Mouse (Mus musculus): ENCODE results near the gene Pds5b. TPM values are rescaled to one million over a fixed set of nuclear protein-coding genes. Genes with fewer than 3 reads are reported as not detected.

Gene Pds5b
- polyA plus RNA-seq, 1 experiment, result 63.4 TPM

DNA sequence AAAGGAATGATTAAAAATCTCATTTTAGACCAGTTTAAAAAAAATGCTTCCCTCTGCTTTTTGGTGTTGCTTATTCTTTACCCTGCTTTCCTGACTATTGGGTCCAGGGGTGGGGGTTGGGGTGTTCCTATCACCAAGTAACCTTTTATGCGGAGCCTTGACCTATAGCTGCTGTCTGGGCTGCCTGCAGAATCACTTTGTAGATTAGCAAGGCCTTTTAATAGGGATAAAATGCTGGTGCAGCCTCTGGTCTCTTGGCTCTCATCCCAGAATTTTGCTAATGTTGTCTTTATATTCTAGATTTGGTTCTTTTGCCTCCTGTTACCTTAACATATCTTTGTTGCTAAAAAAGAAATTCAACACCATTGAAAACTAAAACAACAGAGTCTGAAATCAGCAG, 181.0 kb downstream of the Pds5b start:
- no peaks in the 10 kb centered on the region for H3K4me1 ChIP-seq (ENCODE audit: control insufficient read depth, insufficient read depth, low read length)
- no peak for TF ChIP-seq POLR2A (IDR thresholded peaks at IDR 0.05; ENCODE audit: insufficient read depth, low read length)
- no peak for TF ChIP-seq EP300 (IDR thresholded peaks at IDR 0.05; ENCODE audit: insufficient read depth, low read depth, low read length)
- TF ChIP-seq CTCF (IDR thresholded peaks at IDR 0.05; ENCODE audit: low read depth, low read length), result no peak
- H3K4me3 ChIP-seq (ENCODE audit: low read depth, low read length), result no peak overlapping the region
- H3K36me3 ChIP-seq (ENCODE audit: control insufficient read depth, insufficient read depth, low read length, poor library complexity, severe bottlenecking), result no peaks in the 10 kb centered on the region
- no peak overlapping the region for H3K27ac ChIP-seq (ENCODE audit: insufficient read depth, low read length)
- no peaks in the 10 kb centered on the region for H3K9me3 ChIP-seq (replicated peaks; ENCODE audit: control insufficient read depth, insufficient read depth, low read length, poor library complexity, severe bottlenecking)
- H3K9ac ChIP-seq (ENCODE audit: low read depth, poor library complexity, severe bottlenecking), result no peak overlapping the region
- no peaks in the 10 kb centered on the region for H3K27me3 ChIP-seq (ENCODE audit: control insufficient read depth, insufficient read depth, low read length, poor library complexity, severe bottlenecking)

DNA sequence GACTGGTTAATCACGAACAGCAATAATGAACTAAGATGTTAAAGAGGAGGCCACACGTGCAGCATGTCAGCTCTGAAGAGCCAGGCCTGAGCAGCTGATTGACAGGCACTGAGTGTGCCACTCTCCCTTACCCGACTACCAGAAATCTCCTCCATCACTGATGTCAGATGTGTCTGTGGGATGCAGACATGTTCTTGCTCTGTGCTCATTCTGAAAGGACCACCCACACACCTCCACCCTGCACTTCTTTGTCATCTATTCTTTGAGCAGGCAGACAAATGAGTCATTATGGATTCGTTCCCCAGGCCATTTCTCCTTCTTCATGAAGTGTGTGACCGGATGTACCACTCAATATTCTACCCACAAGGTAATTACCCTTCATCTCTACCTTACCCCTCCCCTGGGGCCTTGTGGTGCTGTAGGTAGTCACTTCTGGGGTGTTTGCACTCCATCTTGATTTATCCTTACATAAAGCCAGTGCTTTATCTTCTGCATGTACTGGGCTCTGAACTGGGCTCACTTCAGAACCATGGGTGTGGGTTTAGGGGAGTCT, 186.2 kb downstream of the Pds5b start:
- H3K9ac ChIP-seq (ENCODE audit: low read depth, poor library complexity, severe bottlenecking), result no peak overlapping the region
- no peaks in the 10 kb centered on the region for H3K4me1 ChIP-seq (ENCODE audit: control insufficient read depth, insufficient read depth, low read length)
- H3K27ac ChIP-seq (ENCODE audit: insufficient read depth, low read length), result no peak overlapping the region
- H3K4me3 ChIP-seq (ENCODE audit: low read depth, low read length), result no peak overlapping the region
- TF ChIP-seq EP300 (IDR thresholded peaks at IDR 0.05; ENCODE audit: insufficient read depth, low read depth, low read length) (no peak), POLR2A (IDR thresholded peaks at IDR 0.05; ENCODE audit: insufficient read depth, low read length) (no peak), CTCF (IDR thresholded peaks at IDR 0.05; ENCODE audit: low read depth, low read length) (no peak)
- no peaks in the 10 kb centered on the region for H3K27me3 ChIP-seq (ENCODE audit: control insufficient read depth, insufficient read depth, low read length, poor library complexity, severe bottlenecking)
- H3K36me3 ChIP-seq (ENCODE audit: control insufficient read depth, insufficient read depth, low read length, poor library complexity, severe bottlenecking), result no peaks in the 10 kb centered on the region
- H3K9me3 ChIP-seq (replicated peaks; ENCODE audit: control insufficient read depth, insufficient read depth, low read length, poor library complexity, severe bottlenecking), result no peaks in the 10 kb centered on the region

Other genes starting within 250 kb of the Pds5b start
- not detected in 2 replicates for gene Zar1l, start 155.6 kb upstream of the Pds5b start, polyA plus RNA-seq (2011; ENCODE audit: insufficient read depth, insufficient read length, low read depth, missing spikeins)
- 47.0 and 58.8 TPM in 2 replicates for gene Brca2, start 151.1 kb upstream of the Pds5b start, polyA plus RNA-seq (2011; ENCODE audit: insufficient read depth, insufficient read length, low read depth, missing spikeins)
- 8.2 and 11.6 TPM in 2 replicates for gene N4bp2l1, start 76.6 kb upstream of the Pds5b start, polyA plus RNA-seq (2011; ENCODE audit: insufficient read depth, insufficient read length, low read depth, missing spikeins)
- gene N4bp2l2, start 7.6 kb upstream of the Pds5b start, polyA plus RNA-seq (2011; ENCODE audit: insufficient read depth, insufficient read length, low read depth, missing spikeins), result 163 and 179 TPM in 2 replicates

All from ES-Bruce4 (cell line).